Mouse (Mus musculus) yolk sac, embryonic 10.5 days (tissue): ENCODE measurements at regions not wholly inside any gene's neighbourhood (a gene's known extent, or its start where the extent isn't known, plus 50 kb on each side); places are given as distances from the start of the nearest gene placed in this dataset.
A peak's percentile ranks its signal among the peaks of the same experiment; 100 is the strongest.

Experiments
- DNase-seq: peaks from one replicate; pipeline ENCODE4 v3.0.0-alpha.2; 2017; ENCODE audit warnings: low spot score

DNA sequence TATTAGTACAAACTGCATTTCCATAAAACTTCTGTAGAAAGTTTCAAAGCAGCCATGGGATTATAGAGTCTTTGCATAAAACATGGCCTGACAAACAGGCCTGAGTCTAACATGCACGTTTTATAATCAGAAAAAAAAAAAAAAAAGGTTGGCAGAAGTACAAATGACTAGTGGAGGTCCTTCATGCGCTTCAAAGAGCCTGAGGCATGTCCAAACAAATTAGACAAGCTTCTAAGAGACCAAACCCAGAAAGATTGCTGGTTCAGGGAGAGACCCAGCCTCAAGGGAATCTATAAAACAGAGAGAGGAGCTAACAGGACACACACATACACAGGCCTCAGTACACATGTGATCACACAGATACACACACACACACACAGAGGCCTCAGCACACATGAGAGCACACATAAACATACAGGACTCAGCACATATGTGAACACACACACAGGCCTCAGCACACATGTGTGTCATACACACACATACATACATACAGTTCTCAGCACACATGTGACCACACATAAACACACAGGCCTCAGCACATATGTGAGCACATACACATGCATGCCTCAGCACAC lies 57.0 kb upstream of the Gnaq start:
- no peak for DNase-seq

DNA sequence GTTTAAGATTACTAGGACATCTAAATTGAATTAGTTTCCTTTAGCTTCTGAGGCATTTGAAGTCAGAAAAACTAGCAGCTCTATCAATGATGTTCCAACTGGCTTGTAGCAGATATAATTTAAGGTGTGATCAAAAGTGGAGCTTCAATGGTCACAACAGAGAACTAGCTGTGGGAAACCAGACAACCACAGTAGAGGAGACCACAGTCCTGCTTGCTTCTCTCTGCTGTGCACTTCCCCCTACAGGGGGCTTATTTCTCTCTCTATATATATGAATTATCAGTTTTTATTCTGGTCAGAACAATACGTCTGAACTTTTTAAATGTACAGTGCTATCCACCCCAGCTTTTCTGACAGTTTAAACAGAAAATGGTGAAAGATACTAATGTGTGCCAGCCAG lies 57.6 kb upstream of the Gnaq start:
- no peak for DNase-seq

DNA sequence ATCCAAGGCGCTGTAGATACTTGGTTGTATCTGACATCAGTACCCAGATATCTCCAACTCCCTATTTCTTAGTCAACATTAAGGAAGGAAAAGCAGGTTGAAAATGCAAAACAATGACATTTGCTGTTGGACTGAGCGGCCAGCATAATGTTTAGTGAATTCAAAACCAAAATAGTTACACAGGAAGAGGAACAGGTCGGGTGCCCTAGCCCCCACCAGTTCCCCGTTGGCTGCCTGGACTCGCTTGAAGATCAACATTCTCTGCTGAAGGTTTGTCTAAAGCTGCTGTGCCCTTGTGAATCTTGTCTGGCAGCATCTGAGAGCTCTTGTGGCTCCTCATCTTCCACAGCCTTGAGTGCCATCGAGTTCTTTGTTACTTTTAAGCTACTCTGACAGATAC lies 65.3 kb upstream of the Gnaq start:
- DNase-seq: no peak

DNA sequence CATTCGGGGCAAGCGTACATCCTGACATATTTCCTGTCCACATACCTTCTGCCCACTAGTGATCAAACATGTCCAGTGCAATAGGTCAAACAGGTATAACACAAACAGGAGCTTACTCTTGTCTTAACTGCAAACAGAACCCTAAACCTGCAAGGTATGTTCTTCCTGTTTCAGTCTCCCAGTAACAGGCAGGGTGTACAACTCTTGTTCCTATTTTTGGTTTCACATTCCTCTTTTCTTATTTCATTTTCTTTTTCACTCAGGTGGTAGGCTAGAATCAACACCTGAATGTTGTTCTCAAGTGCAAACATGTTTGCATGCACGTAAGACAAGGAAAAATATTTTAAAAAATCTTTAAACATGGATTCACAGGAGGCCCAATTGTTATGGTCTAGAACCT lies 67.7 kb upstream of the Gnaq start:
- no peak for DNase-seq

DNA sequence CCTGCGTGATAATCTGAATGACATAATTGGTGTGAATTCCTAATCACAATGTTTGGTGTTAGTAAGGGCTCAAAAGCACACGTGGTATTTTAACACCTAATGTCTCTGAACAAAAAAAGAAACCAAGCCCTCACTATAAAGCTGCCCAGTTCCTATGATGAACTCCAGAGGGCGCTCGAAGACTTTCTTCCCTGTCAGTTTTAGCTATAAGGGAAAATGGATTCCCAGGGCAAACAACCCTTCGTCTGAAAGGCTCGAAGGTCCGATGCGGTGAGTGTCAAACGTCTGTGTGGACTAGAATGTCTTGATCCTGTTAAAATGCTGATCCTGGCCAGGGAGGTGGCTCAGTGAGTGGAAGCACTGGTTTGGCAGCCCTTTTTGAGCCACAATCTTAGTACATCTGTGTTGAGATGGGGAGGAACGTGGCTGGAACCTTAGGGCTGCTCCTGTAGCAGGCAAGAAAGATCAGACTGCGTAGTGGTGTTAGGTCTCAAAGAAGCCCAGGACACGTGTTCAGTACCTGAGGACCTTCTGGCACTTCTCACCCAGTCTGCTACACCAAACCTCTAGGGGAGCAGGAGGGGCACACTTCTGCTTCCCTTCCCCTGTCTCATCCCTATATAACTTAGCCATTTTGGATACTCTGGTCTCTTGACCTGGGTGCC lies 68.6 kb upstream of the Gnaq start:
- peak; percentile 55 for DNase-seq

DNA sequence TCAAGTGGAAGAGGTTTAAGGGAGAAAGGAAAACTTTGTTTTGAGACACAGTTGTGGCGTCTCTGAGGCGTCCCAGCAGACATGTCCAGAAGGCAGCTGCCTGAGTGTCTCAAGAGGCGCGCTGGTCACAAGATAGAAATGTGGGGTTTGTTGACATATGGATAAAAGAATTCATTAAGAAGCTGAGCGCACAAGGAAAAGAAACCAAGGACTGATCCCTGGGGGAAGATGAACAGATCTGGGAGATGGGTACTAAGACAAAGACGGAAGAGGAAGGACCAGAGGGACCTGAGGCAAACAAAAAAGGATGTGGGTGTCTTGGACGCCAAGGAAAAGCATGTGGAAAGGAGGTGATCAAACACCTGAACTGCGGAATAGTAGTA lies 69.1 kb upstream of the Gnaq start:
- no peak for DNase-seq

DNA sequence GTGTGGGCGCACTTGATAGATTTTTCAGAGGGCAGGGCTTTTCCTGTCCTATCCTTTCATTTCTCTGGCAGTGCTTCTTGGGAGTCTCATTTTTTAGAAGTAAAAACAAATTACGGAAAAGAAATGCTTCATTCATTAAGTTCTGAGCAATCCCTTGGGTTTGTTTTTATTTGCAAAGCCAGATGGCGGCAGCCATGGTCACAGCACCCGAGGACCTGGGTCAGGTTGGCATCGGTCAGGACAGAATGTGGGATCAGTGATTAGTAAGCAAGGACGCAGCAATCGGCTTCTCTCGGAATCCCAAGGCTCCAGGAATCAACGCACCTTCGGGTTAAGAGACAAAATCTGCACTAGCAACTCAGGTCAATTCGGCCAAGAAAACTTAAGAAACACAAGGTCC lies 70.8 kb upstream of the Gnaq start:
- DNase-seq: no peak

DNA sequence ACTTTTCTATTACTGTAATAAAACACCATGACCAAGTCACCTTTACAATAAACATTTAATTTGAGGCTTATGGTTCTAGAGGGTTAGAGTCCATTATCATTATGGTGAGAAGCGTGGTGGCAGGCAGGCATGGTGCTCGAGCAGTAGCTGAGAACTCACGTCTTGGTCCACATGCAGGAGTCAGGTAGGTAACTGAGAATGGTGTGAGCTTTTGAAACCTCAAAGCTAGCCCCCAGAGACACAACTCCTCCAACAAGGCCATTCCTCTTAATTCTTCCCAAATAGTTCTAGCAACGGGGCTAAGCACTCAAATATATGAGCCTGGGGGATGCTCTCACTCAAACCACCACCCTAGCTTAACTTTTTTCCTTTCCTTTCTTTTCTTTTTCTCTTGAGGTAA lies 73.6 kb upstream of the Gnaq start:
- DNase-seq: no peak

DNA sequence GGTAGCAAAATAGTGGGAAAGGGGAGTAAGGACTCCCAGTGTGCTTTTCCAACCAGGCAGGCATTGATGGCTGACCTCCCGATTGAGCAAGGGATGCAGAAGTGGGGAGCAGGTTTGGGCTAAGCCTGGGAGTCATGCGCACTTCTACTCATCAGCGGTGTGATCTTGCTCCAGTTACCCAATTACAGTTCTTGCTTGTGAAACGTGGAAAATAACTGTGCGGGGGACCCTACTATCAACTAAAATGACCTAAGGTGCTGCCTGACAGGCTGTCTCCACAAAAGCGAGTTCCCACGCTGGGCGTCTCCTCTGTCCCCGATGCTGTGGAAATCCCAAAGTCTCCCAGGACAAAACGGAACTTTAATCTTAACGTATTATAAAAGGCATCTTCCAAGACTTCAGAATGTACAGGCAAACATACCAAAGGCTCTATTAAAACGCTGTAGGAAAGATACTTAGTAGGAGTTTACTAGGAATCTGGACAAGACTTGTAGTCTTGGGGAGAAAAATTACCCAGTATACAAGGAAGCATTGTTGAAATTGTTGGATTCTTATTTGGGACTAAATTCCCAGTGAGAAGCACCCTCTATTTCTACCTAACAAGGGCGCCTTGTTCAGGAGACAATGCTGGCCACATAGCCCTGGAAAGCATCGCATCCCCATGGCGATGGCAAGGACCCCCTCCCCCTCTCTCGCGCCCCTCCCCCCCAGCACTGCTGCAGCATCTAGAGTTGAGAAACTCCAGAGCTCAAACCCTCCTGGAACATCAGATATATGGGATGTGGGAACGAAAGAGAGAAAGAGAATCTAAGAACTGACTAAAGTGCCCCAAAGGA lies 65.6 kb upstream of the Cep78 start:
- peak; percentile 11 for DNase-seq

DNA sequence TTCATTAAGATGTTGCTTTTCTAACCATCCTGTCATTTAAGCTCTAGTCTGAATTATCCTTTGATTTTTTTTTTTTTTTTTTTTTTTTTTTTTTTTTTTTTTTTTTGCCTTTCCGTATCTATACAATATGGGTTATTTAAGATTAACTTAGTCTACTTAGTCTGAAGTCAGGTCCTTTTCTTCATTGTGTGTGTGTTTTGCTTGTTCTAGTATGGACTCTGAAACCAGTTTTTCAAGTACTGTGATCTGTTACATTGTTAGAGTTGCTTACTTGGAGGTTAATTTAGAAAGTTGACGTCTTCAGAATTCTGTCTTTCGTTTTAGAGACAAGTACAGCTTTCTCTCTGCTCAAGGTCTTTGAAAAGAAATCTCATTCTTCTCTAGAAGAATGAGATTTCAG lies 64.9 kb upstream of the Cep78 start:
- no peak for DNase-seq

DNA sequence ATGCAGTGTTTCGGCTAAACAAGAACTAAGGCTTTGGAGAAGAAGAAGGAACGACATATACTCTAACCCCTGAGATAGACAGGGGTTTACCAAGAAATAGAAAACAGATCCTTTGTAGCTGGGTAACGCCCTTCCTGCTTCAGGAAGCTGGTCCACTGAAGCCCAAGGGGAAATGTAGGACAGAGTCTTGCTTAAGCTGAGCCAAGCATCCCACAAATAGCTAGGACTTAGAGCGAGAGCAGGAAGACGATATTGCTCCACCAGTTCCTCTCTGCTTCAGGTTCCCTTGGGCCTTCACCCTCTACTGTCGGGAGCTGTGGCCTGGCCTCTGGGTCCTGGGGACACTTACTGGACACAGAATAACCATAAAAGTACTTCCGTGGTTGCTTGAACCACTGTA lies 62.2 kb upstream of the Cep78 start:
- no peak for DNase-seq

DNA sequence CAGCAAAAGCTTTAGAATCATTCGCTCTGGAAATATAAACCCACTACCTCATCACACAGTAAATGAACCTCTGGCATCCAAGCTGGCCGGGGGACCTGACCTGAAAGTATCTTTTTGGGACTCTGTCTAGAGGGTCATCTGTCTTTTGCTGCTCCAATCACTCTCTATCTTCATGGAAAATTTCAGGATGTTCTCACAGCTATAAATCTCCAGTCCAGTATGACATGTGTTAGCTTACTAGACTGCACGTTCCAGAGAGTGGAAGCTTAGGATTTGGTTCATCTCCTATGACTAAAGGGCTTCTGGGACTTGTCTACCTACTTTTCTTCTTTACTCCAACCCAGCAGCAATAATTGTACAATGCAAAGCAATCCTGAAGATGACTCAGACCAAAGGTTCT lies 60.5 kb upstream of the Cep78 start:
- no peak for DNase-seq

DNA sequence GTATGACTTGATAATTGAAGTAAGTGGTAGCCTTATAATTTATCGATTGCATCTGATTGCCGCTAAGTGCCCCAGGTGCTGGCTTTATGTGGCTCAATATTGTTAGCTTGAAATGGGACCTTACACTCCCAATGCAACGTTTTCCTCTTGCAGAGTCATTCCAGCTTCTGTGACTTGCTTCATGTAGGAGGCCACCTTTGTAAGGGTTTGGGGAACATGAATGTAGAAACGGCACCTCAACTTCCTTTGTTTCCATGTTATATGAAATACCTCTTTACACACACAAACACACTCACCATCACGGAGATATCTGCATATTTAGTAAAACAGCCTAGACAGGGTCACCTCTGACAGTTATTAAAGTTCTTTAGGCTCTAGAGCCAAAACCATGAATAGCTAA lies 59.4 kb upstream of the Cep78 start:
- DNase-seq: no peak

DNA sequence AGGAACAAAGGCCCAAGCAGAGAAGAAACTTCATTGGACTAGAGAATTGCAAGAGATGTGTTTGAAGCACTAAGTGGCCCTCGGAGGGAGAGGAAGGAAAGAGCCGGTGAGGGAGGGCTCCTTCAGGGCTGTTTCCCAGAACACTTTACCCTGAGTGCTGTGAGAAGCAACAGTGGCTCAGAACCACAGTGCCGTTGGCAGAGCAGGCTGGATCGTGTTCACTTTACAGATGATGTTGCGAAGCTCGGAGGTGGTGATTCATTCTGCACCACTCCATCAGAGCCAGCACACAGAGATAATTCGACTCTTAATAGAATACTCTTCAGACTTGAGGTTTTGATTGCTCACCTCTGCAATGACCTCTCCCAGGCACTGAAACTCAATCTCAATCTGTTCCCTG lies 58.2 kb upstream of the Cep78 start:
- no peak for DNase-seq

DNA sequence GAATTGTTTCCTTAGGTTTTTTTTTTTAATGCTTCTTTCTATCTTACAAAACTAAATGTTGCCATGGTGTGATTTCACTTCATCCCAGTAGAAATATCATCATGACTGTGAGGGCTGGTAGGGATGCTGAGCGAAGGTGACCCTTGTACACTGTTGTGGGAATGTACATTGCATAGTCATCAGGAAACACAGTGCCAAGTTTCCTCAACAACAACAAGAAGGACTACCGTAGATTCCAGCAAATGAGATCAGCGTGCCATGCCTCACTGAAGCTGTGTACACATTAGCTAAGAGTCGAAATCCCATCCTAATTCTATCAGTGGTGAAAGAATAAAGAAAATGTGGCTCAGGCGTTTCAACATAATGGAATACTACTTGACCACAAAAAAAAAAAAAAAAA lies 57.1 kb upstream of the Cep78 start:
- no peak for DNase-seq

DNA sequence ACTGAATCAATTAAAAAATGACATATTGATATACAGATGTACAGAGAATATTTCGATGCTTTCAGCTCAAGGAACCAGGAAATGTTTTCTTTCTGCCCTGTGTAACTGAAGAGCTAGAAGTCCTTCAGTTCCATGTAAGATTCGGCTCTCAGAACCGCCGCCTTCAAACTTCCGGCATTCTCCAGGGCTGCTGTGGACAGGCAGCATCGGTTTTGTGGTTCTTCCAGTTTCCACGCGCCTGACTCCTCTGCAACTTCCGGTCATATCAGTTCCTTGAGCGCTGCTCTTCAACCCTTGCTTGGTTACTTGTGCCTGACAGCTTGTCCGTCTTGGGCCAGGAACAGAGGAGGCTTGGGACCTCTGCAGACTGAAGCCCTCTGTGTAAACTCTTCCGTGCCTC lies 53.0 kb upstream of the Cep78 start:
- no peak for DNase-seq
